Mouse (Mus musculus) small intestine, adult 2 months (tissue): ENCODE data around the gene Sema6d.

Experiments
- CTCF ChIP-seq: fragments of 200-500 bp; IDR thresholded peaks from 2 replicates; pipeline ENCODE4 v1.5.1; 2012; ENCODE audit warnings: low read depth, mild to moderate bottlenecking, control low read depth, inconsistent platforms, low read length, moderate library complexity, mixed read lengths; ENCODE audit not compliant: insufficient replicate concordance, insufficient read length; ENCODE audit errors: extremely low read depth
- POLR2A ChIP-seq: fragments of 200-500 bp; IDR thresholded peaks from 2 replicates; pipeline ENCODE4 v1.6.1; 2012; ENCODE audit warnings: low read depth, mild to moderate bottlenecking, control low read depth, inconsistent platforms, low read length, moderate library complexity

DNA sequence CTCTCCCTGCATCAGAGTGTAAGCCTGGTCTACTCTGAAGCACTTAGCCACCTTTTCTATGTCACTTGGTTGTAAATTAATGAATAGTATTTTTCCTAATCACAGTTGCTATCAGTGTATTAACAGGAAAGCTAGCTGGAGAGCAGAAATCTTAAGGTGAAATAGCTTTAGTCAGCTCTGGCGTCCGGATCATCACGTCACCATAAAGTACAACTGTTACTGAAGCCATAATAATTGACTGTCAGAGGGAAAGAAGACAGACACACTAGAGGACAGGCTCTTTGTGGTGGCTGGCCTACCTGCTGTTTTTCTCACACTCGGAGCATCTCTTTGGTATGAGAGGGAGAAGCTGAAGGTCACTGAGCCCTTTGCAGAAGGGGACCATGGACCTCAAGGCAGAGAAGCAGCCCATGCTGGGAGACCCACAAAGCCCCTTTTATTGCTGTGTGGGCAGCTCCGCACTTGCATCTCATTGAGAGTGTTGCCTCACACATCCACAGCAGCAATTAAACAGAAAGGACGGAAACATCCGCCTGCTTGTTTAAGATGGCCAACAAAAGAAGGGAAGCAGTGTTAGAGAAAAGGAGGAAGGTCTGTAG lies 72.3 kb downstream of the Sema6d start:
- no peak for TF ChIP-seq CTCF
- no peak for TF ChIP-seq POLR2A
